Mouse (Mus musculus) MEL (cell line): ENCODE data around the gene Phf3. TPM values are rescaled to one million over a fixed set of nuclear protein-coding genes. Genes with fewer than 3 reads are reported as not detected.

Experiments used
- DNase-seq: peaks from one replicate; pipeline ENCODE4 v3.0.0; 2011; ENCODE audit warnings: low read depth, low spot score
- H3K27ac ChIP-seq: 2 replicates; pipeline ENCODE4 v1.5.1; 2012; ENCODE audit warnings: low read depth, mild to moderate bottlenecking, control low read depth, low read length, moderate library complexity; ENCODE audit not compliant: control insufficient read depth
- H3K27me3 ChIP-seq, 2 experiments: fragments of 150-350 bp in 1 of 2; sonication (generic) in 1 of 2; 2 replicates each; pipeline ENCODE4 v1.6.1; 2012; ENCODE audit warnings: low read length in 2 of 2, mild to moderate bottlenecking in 2 of 2, improper control_type of control experiment in 1 of 2, moderate library complexity in 1 of 2; ENCODE audit not compliant: insufficient read depth in 2 of 2, control insufficient read depth in 1 of 2
- H3K36me3 ChIP-seq, 2 experiments: 2 replicates each; pipeline ENCODE4 v1.6.1; 2012 to 2014; ENCODE audit warnings: low read length in 2 of 2, improper control_type of control experiment in 1 of 2, inconsistent platforms in 1 of 2, mild to moderate bottlenecking in 1 of 2; ENCODE audit not compliant: insufficient read depth in 2 of 2, control insufficient read depth in 1 of 2
- H3K4me1 ChIP-seq, 2 experiments: fragments of 150-350 bp in 1 of 2; sonication (generic) in 1 of 2; 2 replicates each; pipeline ENCODE4 v1.6.1; 2012; ENCODE audit warnings: low read length in 2 of 2, improper control_type of control experiment in 1 of 2, mild to moderate bottlenecking in 1 of 2; ENCODE audit not compliant: insufficient read depth in 2 of 2, control insufficient read depth in 1 of 2
- H3K4me3 ChIP-seq, 2 experiments: fragments of 150-350 bp in 1 of 2; sonication (generic) in 1 of 2; 2 replicates each; pipeline ENCODE4 v1.5.1; 2012; ENCODE audit warnings: low read depth in 2 of 2, low read length in 2 of 2, mild to moderate bottlenecking in 2 of 2, moderate library complexity in 2 of 2, control low read depth in 1 of 2, improper control_type of control experiment in 1 of 2; ENCODE audit not compliant: control insufficient read depth in 1 of 2, insufficient read depth in 1 of 2
- H3K79me2 ChIP-seq: 2 replicates; pipeline ENCODE4 v1.6.1; 2012; ENCODE audit warnings: mild to moderate bottlenecking, low read length, moderate library complexity; ENCODE audit not compliant: control insufficient read depth, poor library complexity, insufficient read depth
- H3K9ac ChIP-seq: 2 replicates; pipeline ENCODE4 v1.6.1; 2012; ENCODE audit warnings: low read depth, mild to moderate bottlenecking, control low read depth, low read length, moderate library complexity; ENCODE audit not compliant: control insufficient read depth, poor library complexity, severe bottlenecking
- H3K9me3 ChIP-seq: fragments of 150-350 bp; sonication (generic); replicated peaks from 2 replicates; pipeline ENCODE4 v1.6.1; 2012; ENCODE audit warnings: mild to moderate bottlenecking, low read length, improper control_type of control experiment, moderate library complexity; ENCODE audit not compliant: insufficient read depth
- ELF1 ChIP-seq: IDR thresholded peaks from 2 replicates; pipeline ENCODE4 v1.6.1; 2014; ENCODE audit warnings: low read depth, mild to moderate bottlenecking, inconsistent platforms, low read length, improper control_type of control experiment, moderate library complexity
- EP300 ChIP-seq, 2 experiments: IDR thresholded peaks; 2 replicates each; pipeline ENCODE4 v1.6.1; 2011; ENCODE audit warnings: improper control_type of control experiment in 2 of 2, low read length in 2 of 2, low read depth in 1 of 2, mild to moderate bottlenecking in 1 of 2
- GABPA ChIP-seq: IDR thresholded peaks from 2 replicates; pipeline ENCODE4 v1.6.1; 2012; ENCODE audit warnings: low read depth, mild to moderate bottlenecking, inconsistent platforms, low read length, improper control_type of control experiment, moderate library complexity
- GATA1 ChIP-seq: IDR thresholded peaks from 2 replicates; pipeline ENCODE4 v1.6.1; 2011; ENCODE audit warnings: low read depth, low read length, improper control_type of control experiment
- JUND ChIP-seq: IDR thresholded peaks from 2 replicates; pipeline ENCODE4 v1.6.1; 2011; ENCODE audit warnings: low read depth, mild to moderate bottlenecking, improper control_type of control experiment, low read length
- KAT2A ChIP-seq: conservative IDR thresholded peaks from 2 replicates; pipeline ENCODE4 v1.6.1; 2012; ENCODE audit warnings: low read depth, low read length, improper control_type of control experiment, inconsistent platforms
- MAFK ChIP-seq: IDR thresholded peaks from 2 replicates; pipeline ENCODE4 v1.6.1; 2011; ENCODE audit warnings: low read depth, mild to moderate bottlenecking, low read length, improper control_type of control experiment, borderline replicate concordance
- MAX ChIP-seq: IDR thresholded peaks from 2 replicates; pipeline ENCODE4 v1.6.1; 2011; ENCODE audit warnings: low read length, improper control_type of control experiment
- MAZ ChIP-seq: IDR thresholded peaks from 2 replicates; pipeline ENCODE4 v1.6.1; 2012; ENCODE audit warnings: low read depth, mild to moderate bottlenecking, inconsistent platforms, low read length, improper control_type of control experiment
- MXI1 ChIP-seq: IDR thresholded peaks from 2 replicates; pipeline ENCODE4 v1.6.1; 2011; ENCODE audit warnings: mild to moderate bottlenecking, low read depth, low read length, improper control_type of control experiment
- MYB ChIP-seq: IDR thresholded peaks from 2 replicates; pipeline ENCODE4 v1.6.1; 2011; ENCODE audit warnings: mild to moderate bottlenecking, low read depth, low read length, improper control_type of control experiment
- MYC ChIP-seq: IDR thresholded peaks from 2 replicates; pipeline ENCODE4 v1.6.1; 2011; ENCODE audit warnings: low read depth, mild to moderate bottlenecking, low read length, improper control_type of control experiment, moderate library complexity
- NELFE ChIP-seq: IDR thresholded peaks from 2 replicates; pipeline ENCODE4 v1.6.1; 2011; ENCODE audit warnings: low read depth, low read length, improper control_type of control experiment
- NRF1 ChIP-seq: IDR thresholded peaks from 2 replicates; pipeline ENCODE4 v1.6.1; 2014; ENCODE audit warnings: low read depth, mild to moderate bottlenecking, inconsistent platforms, low read length, improper control_type of control experiment, moderate library complexity; ENCODE audit not compliant: poor library complexity, insufficient read depth, severe bottlenecking
- POLR2AphosphoS2 ChIP-seq: IDR thresholded peaks from 2 replicates; pipeline ENCODE4 v1.6.1; 2011; ENCODE audit warnings: low read length, improper control_type of control experiment
- POLR2AphosphoS5 ChIP-seq: IDR thresholded peaks from 2 replicates; pipeline ENCODE4 v1.6.1; 2012; ENCODE audit warnings: low read depth, borderline replicate concordance, mild to moderate bottlenecking, inconsistent platforms, low read length, moderate library complexity, mixed read lengths
- TAL1 ChIP-seq: IDR thresholded peaks from 2 replicates; pipeline ENCODE4 v1.6.1; 2012; ENCODE audit warnings: mild to moderate bottlenecking, inconsistent platforms, low read length, moderate library complexity, mixed read lengths
- TBP ChIP-seq: IDR thresholded peaks from 2 replicates; pipeline ENCODE4 v1.8.0; 2011; ENCODE audit warnings: low read depth, low read length, improper control_type of control experiment
- UBTF ChIP-seq: IDR thresholded peaks from 2 replicates; pipeline ENCODE4 v1.6.1; 2012; ENCODE audit warnings: low read depth, mild to moderate bottlenecking, inconsistent platforms, low read length, improper control_type of control experiment, moderate library complexity, borderline replicate concordance; ENCODE audit not compliant: insufficient read depth
- ZMIZ1 ChIP-seq: IDR thresholded peaks from 2 replicates; pipeline ENCODE4 v1.6.1; 2012; ENCODE audit warnings: low read depth, mild to moderate bottlenecking, inconsistent platforms, low read length, improper control_type of control experiment, moderate library complexity
- polyA plus RNA-seq, 2 experiments: library from polyadenylated mRNA; stranded (reverse) in 1 of 2; unstranded in 1 of 2; fragments of >175 nt in 1 of 2; fragments of >200 nt in 1 of 2; gene quantifications; 2 replicates each; pipeline versions ENCODE4 v1.2.1 to v1.2.4; 2012; ENCODE audit warnings: low replicate concordance in 2 of 2, low read depth in 1 of 2; ENCODE audit not compliant: insufficient read length in 2 of 2, insufficient read depth in 1 of 2, missing spikeins in 1 of 2
- total RNA-seq: library from RNA; depleted of rRNA; stranded (reverse); fragments of 300-350 nt; gene quantifications from 2 replicates; pipeline ENCODE4 v1.2.3, GENCODE M21; 2012

Phf3 gene
- total and polyA plus RNA-seq, 3 experiments: 32.5 to 606 (median 50.6) TPM

GRCm38 (mm10) chr1:30815609-30816008, 58.1 kb downstream of the Phf3 start:
- H3K36me3 ChIP-seq: peaks cover 0 to 3% of the 10 kb centered on the region in 2 experiments; a peak in 2 of 4 replicates
- no peak for DNase-seq
- H3K79me2 ChIP-seq: no peaks in the 10 kb centered on the region
- no peak overlapping the region for H3K27ac ChIP-seq
- H3K4me3 ChIP-seq: no peak overlapping the region
- H3K4me1 ChIP-seq: no peaks in the 10 kb centered on the region
- no peak for TF ChIP-seq NRF1
- TF ChIP-seq MXI1: no peak
- no peak for TF ChIP-seq EP300 (IDR thresholded peaks at IDR 0.05; ENCODE audit: low read depth in 1 of 2, low read length in 2 of 2)
- no peak for TF ChIP-seq MAX
- no peak for TF ChIP-seq TAL1
- no peak for TF ChIP-seq MYB
- no peak for TF ChIP-seq NELFE
- TF ChIP-seq MYC: no peak
- H3K27me3 ChIP-seq: no peaks in the 10 kb centered on the region
- no peaks in the 10 kb centered on the region for H3K9me3 ChIP-seq
- no peak overlapping the region for H3K9ac ChIP-seq

- Histone ChIP-seq H3K36me3 (peaks cover 0 to 8% of the 10 kb centered on the region in 2 experiments; a peak in 2 of 4 replicates), H3K9me3 (no peaks in the 10 kb centered on the region), H3K4me1 (no peaks in the 10 kb centered on the region), H3K27me3 (no peaks in the 10 kb centered on the region), H3K9ac (no peak overlapping the region), H3K79me2 (no peaks in the 10 kb centered on the region), H3K27ac (no peak overlapping the region), H3K4me3 (no peak overlapping the region)
- TF ChIP-seq JUND (no peak), GABPA (no peak), MAX (no peak), POLR2AphosphoS5 (no peak), ZMIZ1 (no peak), MYC (no peak), POLR2AphosphoS2 (no peak), GATA1 (no peak), MAFK (no peak), EP300 (IDR thresholded peaks at IDR 0.05; ENCODE audit: low read depth in 1 of 2, low read length in 2 of 2) (no peak), ELF1 (no peak), MYB (no peak), KAT2A (no peak), UBTF (no peak), MAZ (no peak), TBP (no peak), MXI1 (no peak)
- DNase-seq: no peak
Measured at GRCm38 (mm10) chr1:30814987-30815386, 58.7 kb downstream of the Phf3 start.
